Mouse (Mus musculus) midbrain, embryonic 14.5 days (tissue): ENCODE data around the gene Agrp. TPM values are rescaled to one million over a fixed set of nuclear protein-coding genes. Genes with fewer than 3 reads are reported as not detected.

Experiments used
- ATAC-seq: fragments of 200-750 bp; cut with Nextera tagmentation; 2 replicates; pipeline ENCODE4 v1.8.0; 2017; ENCODE audit warnings: moderate number of reproducible peaks, moderate library complexity; ENCODE audit not compliant: low FRiP score, low TSS enrichment
- DNase-seq: peaks from one replicate; pipeline ENCODE4 v3.0.0-alpha.2; 2015
- H3K27ac ChIP-seq: fragments of 300-500 bp; sonication (generic); replicated peaks from 2 replicates; pipeline ENCODE4 v1.5.1; 2014; ENCODE audit warnings: mild to moderate bottlenecking, low read depth, low read length, moderate library complexity
- H3K27me3 ChIP-seq: fragments of 300-500 bp; sonication (generic); 2 replicates; pipeline ENCODE4 v1.6.1; 2014; ENCODE audit warnings: low read length, control low read depth, mixed read lengths; ENCODE audit not compliant: control insufficient read depth, insufficient read depth
- H3K36me3 ChIP-seq: fragments of 300-500 bp; sonication (generic); 2 replicates; pipeline ENCODE4 v1.6.1; 2014; ENCODE audit warnings: low read length, control low read depth; ENCODE audit not compliant: control insufficient read depth, insufficient read depth
- H3K4me1 ChIP-seq: fragments of 300-500 bp; sonication (generic); 2 replicates; pipeline ENCODE4 v1.6.1; 2014; ENCODE audit warnings: mild to moderate bottlenecking, antibody characterized with exemption, low read length, control low read depth; ENCODE audit not compliant: control insufficient read depth, insufficient read depth
- H3K4me2 ChIP-seq: fragments of 300-500 bp; sonication (generic); 2 replicates; pipeline ENCODE4 v1.6.1; 2014; ENCODE audit warnings: mild to moderate bottlenecking, low read length, moderate library complexity
- H3K4me3 ChIP-seq: fragments of 300-500 bp; sonication (generic); replicated peaks from 2 replicates; pipeline ENCODE4 v1.5.1; 2014; ENCODE audit warnings: low read depth, low read length
- H3K9ac ChIP-seq: fragments of 300-500 bp; sonication (generic); replicated peaks from 2 replicates; pipeline ENCODE4 v1.6.1; 2014; ENCODE audit warnings: mild to moderate bottlenecking, low read length, moderate library complexity
- H3K9me3 ChIP-seq: fragments of 300-500 bp; sonication (generic); 2 replicates; pipeline ENCODE4 v1.6.1; 2016; ENCODE audit warnings: low read length, control low read depth, mixed read lengths; ENCODE audit not compliant: control insufficient read depth
- WGBS: fragments of 180-500 bp; shearing (Covaris S2); extraction: QIAGEN DNeasy Blood & Tissue Kit; methylation state at CpG from one replicate; pipeline ENCODE4 v1.1.7; 2014; 5-methylcytosine and 5-hydroxymethylcytosine counted together
- polyA plus RNA-seq: library from polyadenylated mRNA; unstranded; fragments of >200 nt; fragmentation: Nextera tagmentation; extraction: Ambion mirVana; gene quantifications from 2 replicates; pipeline ENCODE4 v1.2.1, GENCODE M21; 2014

Agrp gene
- polyA plus RNA-seq, result 0.82 and 1.1 TPM in 2 replicates

DNA sequence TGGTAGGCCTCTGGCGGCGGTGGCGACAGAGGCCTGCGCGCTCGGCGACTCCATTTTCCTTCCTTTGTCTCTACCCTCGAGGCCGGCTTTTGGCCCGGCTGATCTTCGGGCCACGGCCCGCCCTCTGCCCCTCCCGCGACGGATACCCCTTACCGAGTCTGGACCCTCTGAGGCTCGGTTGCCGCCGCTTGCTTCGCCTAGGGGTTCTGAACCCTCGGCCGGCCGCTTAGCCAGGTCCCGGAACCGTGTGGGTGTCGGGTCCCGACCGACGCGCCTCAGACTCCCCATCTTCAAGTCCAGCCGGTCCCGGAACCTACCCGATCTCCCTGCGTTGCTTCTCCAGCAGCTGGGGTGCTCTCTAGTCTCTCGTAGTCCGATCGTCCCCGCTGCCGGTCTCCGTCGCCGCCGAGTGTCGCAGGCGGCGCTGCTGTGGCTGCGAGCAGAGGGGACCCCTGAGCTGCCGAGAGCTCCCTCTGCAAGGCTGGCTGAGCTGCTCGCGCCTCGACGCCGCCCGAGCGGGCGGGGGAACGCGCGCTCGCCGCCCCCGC, at the start of gene Agrp:
Gene Agrp (minus strand): TSS at position 431 of the 548 bp plus-strand sequence.
- no peaks in the 10 kb centered on the region for H3K9me3 ChIP-seq
- ATAC-seq, result peak; percentile 62
- H3K4me3 ChIP-seq, result peak within 1 kb of the TSS; percentile 94
- no peaks in the 10 kb centered on the region for H3K27me3 ChIP-seq
- H3K36me3 ChIP-seq, result 0 out of 2 replicates have a peak, but pooled peaks cover 5% of the 10 kb centered on the region
- H3K4me2 ChIP-seq, result peak within 1 kb of the TSS; percentile 88
- peaks cover 20% of the 10 kb centered on the region for H3K4me1 ChIP-seq
- peak within 1 kb of the TSS; percentile 99 for H3K27ac ChIP-seq
- WGBS, result under 1% methylated on average over 63 of the region's 63 CpGs
- peak within 1 kb of the TSS; percentile 99 for H3K9ac ChIP-seq
- DNase-seq, result peak; percentile 79

DNA sequence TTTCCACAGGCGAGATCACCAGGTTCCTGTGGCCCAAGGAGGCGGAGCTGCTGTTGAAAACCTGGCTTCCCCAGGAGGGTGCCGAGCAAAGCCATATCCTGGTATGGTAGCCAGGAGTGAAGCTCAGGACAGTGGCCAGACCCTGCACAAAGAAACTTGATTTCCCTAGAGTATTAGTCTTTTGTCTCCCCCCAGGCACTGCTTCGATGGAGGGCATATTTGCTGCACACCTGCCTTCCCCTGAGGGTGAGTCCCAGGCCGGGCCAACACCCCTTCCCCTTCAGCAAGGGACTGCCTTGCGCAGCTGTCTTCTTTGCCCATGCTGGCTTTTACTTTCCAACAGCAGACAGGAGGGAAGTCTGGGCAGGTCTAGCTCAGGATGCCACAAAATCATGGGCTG, 49.4 kb upstream of the Agrp start:
- no peak overlapping the region for H3K4me2 ChIP-seq
- H3K9me3 ChIP-seq, result no peaks in the 10 kb centered on the region
- H3K4me1 ChIP-seq, result no peaks in the 10 kb centered on the region
- DNase-seq (no peak), ATAC-seq (no peak)
- H3K27ac ChIP-seq, result no peak overlapping the region
- H3K27me3 ChIP-seq, result no peaks in the 10 kb centered on the region
- WGBS, result 65% methylated on average over 6 of the region's 6 CpGs
- peaks cover 29% of the 10 kb centered on the region for H3K36me3 ChIP-seq
- H3K9ac ChIP-seq, result no peak overlapping the region
- no peak overlapping the region for H3K4me3 ChIP-seq

DNA sequence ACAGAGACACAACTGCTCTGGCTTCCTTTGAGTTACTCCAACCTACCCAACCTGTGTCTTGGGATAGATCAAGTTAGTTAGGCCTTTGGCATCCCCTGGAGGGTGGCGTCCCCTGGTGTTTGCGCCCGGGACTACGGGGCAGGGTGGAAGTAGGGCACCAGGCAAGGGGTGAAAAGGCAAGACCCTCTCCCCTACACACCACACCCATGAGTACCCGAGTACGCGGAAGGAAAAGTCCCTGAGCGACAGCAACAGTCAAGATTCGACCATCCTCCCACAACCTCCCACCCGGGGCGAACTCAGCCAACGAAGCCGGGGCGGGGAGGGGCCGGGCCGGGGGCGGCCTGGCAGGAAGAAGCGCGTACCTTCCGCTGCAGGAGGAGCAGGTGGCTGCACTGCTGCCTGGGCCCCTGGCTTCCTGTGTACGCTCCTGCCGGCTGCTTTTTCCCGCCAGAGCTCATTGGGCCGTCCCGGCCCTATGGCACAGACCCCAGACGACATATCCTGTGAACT, 48.7 kb upstream of the Agrp start, which contains the start of gene Carmil2:
Gene Carmil2 (plus strand): TSS at position 479 of the 513 bp plus-strand sequence.
- peak; percentile 21 for DNase-seq
- H3K4me2 ChIP-seq, result no peak within 1 kb of the TSS

DNA sequence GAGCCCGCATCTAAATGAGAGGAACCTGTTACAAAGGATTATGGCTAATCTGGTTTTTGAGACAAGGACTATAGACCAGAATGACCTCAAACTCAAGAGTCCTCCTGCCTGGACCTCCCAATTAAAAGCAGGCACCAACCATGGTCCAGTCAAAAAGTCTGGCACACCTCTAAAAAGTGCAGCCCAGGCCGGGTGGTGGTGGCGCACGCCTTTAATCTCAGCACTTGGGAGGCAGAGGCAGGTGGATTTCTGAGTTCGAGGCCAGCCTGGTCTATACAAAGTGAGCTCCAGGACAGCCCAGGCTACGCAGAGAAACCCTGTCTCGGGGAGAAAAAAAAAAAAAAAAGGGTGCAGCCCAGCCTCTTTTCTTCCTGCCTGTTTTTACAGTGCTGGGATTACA, 48.1 kb upstream of the Agrp start:
- WGBS, result 86% methylated on average over 7 of the region's 7 CpGs

More for the DNA sequence above, 48.7 kb upstream of the Agrp start, which contains the start of gene Carmil2:
- no peak for ATAC-seq
- Histone ChIP-seq H3K4me3 (no peak within 1 kb of the TSS), H3K27me3 (no peaks in the 10 kb centered on the region), H3K4me1 (no peaks in the 10 kb centered on the region), H3K9me3 (no peaks in the 10 kb centered on the region), H3K36me3 (peaks cover 36% of the 10 kb centered on the region), H3K9ac (no peak within 1 kb of the TSS), H3K27ac (no peak within 1 kb of the TSS)
- WGBS, result 11% methylated on average over 26 of the region's 26 CpGs

DNA sequence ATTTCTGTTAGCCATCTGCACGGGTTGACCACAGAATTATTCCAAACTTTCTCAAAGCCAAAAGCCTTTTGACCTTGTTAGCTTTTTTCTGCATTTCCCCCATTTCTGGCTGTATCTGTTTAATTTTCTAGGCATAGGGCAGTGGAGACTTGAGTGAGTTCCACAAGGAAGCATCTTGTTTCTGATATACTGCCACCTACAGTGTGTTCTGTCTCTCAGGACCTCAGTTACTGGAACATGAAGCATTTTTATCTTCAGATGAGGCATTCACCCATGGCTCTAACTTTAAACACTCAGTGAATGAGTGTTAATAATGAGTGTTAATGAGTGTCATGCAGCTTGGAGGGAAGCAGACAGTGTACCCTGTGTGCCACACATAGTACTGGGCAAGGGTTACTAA, 40.7 kb upstream of the Agrp start:
- H3K27ac ChIP-seq, result no peak overlapping the region
- WGBS, result 85% methylated on average over 1 of the region's 1 CpGs

More for the DNA sequence above, 48.1 kb upstream of the Agrp start:
- ATAC-seq (no peak), DNase-seq (no peak)
- Histone ChIP-seq H3K27ac (no peak overlapping the region), H3K4me1 (no peaks in the 10 kb centered on the region), H3K27me3 (no peaks in the 10 kb centered on the region), H3K4me2 (no peak overlapping the region), H3K4me3 (no peak overlapping the region), H3K9me3 (no peaks in the 10 kb centered on the region), H3K9ac (no peak overlapping the region), H3K36me3 (peaks cover 41% of the 10 kb centered on the region)

DNA sequence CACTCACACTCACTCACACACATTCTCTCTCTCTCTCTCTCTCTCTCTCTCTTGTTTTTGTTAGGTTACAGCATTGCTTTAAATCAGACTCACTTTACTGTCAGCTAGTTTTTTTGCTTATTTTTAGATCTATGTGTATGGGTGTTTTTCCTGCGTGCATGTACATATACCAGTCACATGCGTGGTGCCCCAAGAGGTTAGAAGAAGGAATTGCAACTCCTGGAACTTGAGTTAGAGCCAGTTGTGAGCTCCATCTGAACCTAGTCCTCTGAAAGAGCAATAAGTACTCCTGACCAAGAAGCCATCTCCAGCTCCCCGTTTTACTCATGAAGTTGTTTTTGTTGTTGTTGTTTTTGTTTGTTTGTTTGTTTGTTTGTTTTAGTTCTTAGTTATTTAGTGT, 24.0 kb upstream of the Agrp start:
- Histone ChIP-seq H3K4me2 (no peak overlapping the region), H3K9me3 (no peaks in the 10 kb centered on the region), H3K27me3 (no peaks in the 10 kb centered on the region), H3K36me3 (peaks cover 30% of the 10 kb centered on the region), H3K4me1 (0 out of 2 replicates have a peak, but pooled peaks cover 3% of the 10 kb centered on the region), H3K4me3 (no peak overlapping the region), H3K9ac (no peak overlapping the region), H3K27ac (no peak overlapping the region)
- ATAC-seq (no peak), DNase-seq (peak; percentile 65)
- WGBS, result 82% methylated on average over 3 of the region's 3 CpGs

More for the DNA sequence above, 40.7 kb upstream of the Agrp start:
- H3K4me3 ChIP-seq, result no peak overlapping the region
- no peak for ATAC-seq
- no peaks in the 10 kb centered on the region for H3K27me3 ChIP-seq
- no peak overlapping the region for H3K4me2 ChIP-seq
- H3K36me3 ChIP-seq, result peaks cover 92% of the 10 kb centered on the region
- H3K4me1 ChIP-seq, result no peaks in the 10 kb centered on the region
- H3K9ac ChIP-seq, result no peak overlapping the region
- no peaks in the 10 kb centered on the region for H3K9me3 ChIP-seq
- DNase-seq, result no peak

DNA sequence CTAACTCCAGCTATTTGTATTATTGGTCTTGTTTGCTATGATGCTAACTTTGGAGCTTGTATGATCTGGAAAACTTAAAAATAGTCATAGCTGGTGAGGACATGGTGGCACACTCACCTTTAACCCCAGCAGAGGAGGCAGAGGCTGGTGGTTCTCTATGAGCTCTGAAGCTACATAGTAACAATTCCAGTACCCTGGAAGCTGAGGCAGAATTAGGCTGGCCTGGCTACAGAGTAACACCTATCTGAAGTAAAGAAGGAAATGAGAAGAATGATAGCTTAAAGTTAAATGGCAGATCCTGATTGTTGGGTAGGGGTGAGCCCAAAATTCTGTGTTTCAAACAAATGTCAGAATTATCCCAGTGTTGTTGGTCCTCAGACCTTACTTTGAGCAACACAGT, 20.4 kb upstream of the Agrp start:
- Histone ChIP-seq H3K27me3 (no peaks in the 10 kb centered on the region), H3K9me3 (no peaks in the 10 kb centered on the region), H3K4me3 (no peak overlapping the region), H3K27ac (no peak overlapping the region), H3K4me1 (0 out of 2 replicates have a peak, but pooled peaks cover 3% of the 10 kb centered on the region), H3K4me2 (no peak overlapping the region), H3K36me3 (peaks cover 11% of the 10 kb centered on the region; the same call in 1 of the 2 replicates), H3K9ac (no peak overlapping the region)
- DNase-seq, result no peak
- ATAC-seq, result no peak

DNA sequence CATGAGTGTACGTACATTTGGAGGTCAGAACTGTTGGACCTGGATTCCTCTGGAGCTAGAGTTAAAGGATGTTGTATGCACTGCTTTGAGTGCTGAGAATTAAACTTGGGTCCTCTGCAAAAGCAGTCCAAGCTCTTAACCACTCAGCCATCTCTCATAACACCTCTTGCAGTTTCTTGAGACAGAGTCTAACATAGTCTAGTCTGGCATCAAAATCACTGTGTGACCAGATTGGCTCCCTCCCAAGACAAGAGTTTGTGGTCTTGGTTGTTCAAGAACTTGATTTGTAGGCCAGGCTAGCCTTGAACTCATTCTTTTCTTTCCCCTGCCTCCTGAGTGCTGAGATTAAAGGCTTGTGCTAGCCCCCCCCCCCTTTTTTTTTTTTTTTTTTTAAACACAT, 11.7 kb upstream of the Agrp start:
- H3K9me3 ChIP-seq, result no peaks in the 10 kb centered on the region
- no peak overlapping the region for H3K4me2 ChIP-seq
- H3K27me3 ChIP-seq, result no peaks in the 10 kb centered on the region
- H3K4me3 ChIP-seq, result no peak overlapping the region
- ATAC-seq, result no peak
- DNase-seq, result no peak
- WGBS, result 98% methylated on average over 1 of the region's 1 CpGs
- H3K9ac ChIP-seq, result no peak overlapping the region
- no peaks in the 10 kb centered on the region for H3K4me1 ChIP-seq
- peaks cover 22% of the 10 kb centered on the region for H3K36me3 ChIP-seq
- no peak overlapping the region for H3K27ac ChIP-seq

DNA sequence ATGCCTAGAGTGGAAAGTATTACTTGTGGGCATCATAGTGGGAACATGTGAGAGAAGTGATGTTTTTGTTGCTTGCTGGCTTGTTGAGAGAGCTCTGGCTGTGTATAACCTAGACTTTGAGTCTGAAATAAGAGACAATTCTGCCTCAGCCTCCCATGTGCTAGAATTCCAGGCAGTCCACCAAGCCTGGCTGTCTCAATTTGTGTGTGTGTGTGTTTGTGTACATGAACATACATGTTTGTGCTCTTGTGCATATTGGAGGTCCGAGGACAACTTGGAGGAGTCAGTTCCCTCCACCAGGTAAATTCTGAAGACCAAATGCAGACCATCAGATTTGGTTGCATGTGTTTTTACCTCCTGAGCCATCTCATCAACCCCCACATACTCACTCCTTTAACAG, 8.0 kb upstream of the Agrp start:
- no peaks in the 10 kb centered on the region for H3K9me3 ChIP-seq
- H3K4me2 ChIP-seq, result no peak overlapping the region
- H3K27me3 ChIP-seq, result no peaks in the 10 kb centered on the region
- H3K4me3 ChIP-seq, result no peak overlapping the region
- no peak overlapping the region for H3K27ac ChIP-seq
- ATAC-seq (no peak), DNase-seq (no peak)
- no peak overlapping the region for H3K9ac ChIP-seq
- peaks cover 14% of the 10 kb centered on the region for H3K36me3 ChIP-seq
- no peaks in the 10 kb centered on the region for H3K4me1 ChIP-seq
- 97% methylated on average over 1 of the region's 1 CpGs for WGBS
